Mouse (Mus musculus): ENCODE measurements around the gene Ccr5. TPM values are rescaled to one million over a fixed set of nuclear protein-coding genes. Genes with fewer than 3 reads are reported as not detected.
"Not testable (repeated sequence)": the region's sequence is repeated elsewhere in the genome, so short reads cannot be mapped to it uniquely, and the experiment has no call there.

Ccr5 gene
- polyA plus RNA-seq (2012; rRNA removed), result 0.15 and 0.59 TPM in 2 replicates

GRCm38 (mm10) chr9:124121387-124122184 lies at the start of gene Ccr5:
Gene Ccr5 (plus strand): TSS chr9:124121543.
- DNase-seq (ENCODE audit: low read depth), result no peak
- TF ChIP-seq CTCF (IDR thresholded peaks at IDR 0.05; ENCODE audit: borderline replicate concordance, extremely low read depth, insufficient read depth, insufficient read length), result no peak

- DNase-seq (ENCODE audit: low read depth), result no peak
- TF ChIP-seq CTCF (IDR thresholded peaks at IDR 0.05; ENCODE audit: borderline replicate concordance, extremely low read depth, insufficient read depth, insufficient read length) (no peak), POLR2A (IDR thresholded peaks at IDR 0.05; ENCODE audit: borderline replicate concordance, extremely low read depth, insufficient read depth, insufficient read length, poor library complexity, severe bottlenecking) (no peak)
These were observed 41.5 kb upstream of the Ccr5 start for GRCm38 (mm10) chr9:124079803-124080202.

- DNase-seq (ENCODE audit: low read depth), result not testable (repeated sequence)
These were observed 40.9 kb upstream of the Ccr5 start for GRCm38 (mm10) chr9:124080471-124080870.

GRCm38 (mm10) chr9:124090441-124090840 lies 30.9 kb upstream of the Ccr5 start:
- TF ChIP-seq POLR2A (IDR thresholded peaks at IDR 0.05; ENCODE audit: borderline replicate concordance, extremely low read depth, insufficient read depth, insufficient read length, poor library complexity, severe bottlenecking) (no peak), CTCF (IDR thresholded peaks at IDR 0.05; ENCODE audit: borderline replicate concordance, extremely low read depth, insufficient read depth, insufficient read length) (no peak)
- no peak for DNase-seq (ENCODE audit: low read depth)

GRCm38 (mm10) chr9:124099127-124099526 lies 22.2 kb upstream of the Ccr5 start:
- DNase-seq (ENCODE audit: low read depth), result no peak
- no peak for TF ChIP-seq CTCF (IDR thresholded peaks at IDR 0.05; ENCODE audit: borderline replicate concordance, extremely low read depth, insufficient read depth, insufficient read length)
- TF ChIP-seq POLR2A (IDR thresholded peaks at IDR 0.05; ENCODE audit: borderline replicate concordance, extremely low read depth, insufficient read depth, insufficient read length, poor library complexity, severe bottlenecking), result no peak

GRCm38 (mm10) chr9:124100357-124100756 lies 21.0 kb upstream of the Ccr5 start:
- TF ChIP-seq CTCF (IDR thresholded peaks at IDR 0.05; ENCODE audit: borderline replicate concordance, extremely low read depth, insufficient read depth, insufficient read length) (no peak), POLR2A (IDR thresholded peaks at IDR 0.05; ENCODE audit: borderline replicate concordance, extremely low read depth, insufficient read depth, insufficient read length, poor library complexity, severe bottlenecking) (no peak)
- no peak for DNase-seq (ENCODE audit: low read depth)

- no peak for TF ChIP-seq POLR2A (IDR thresholded peaks at IDR 0.05; ENCODE audit: borderline replicate concordance, extremely low read depth, insufficient read depth, insufficient read length, poor library complexity, severe bottlenecking)
- no peak for TF ChIP-seq CTCF (IDR thresholded peaks at IDR 0.05; ENCODE audit: borderline replicate concordance, extremely low read depth, insufficient read depth, insufficient read length)
- no peak for DNase-seq (ENCODE audit: low read depth)
These were observed 19.6 kb upstream of the Ccr5 start, which contains the start of gene Ccr2 for GRCm38 (mm10) chr9:124101723-124102122. Gene Ccr2 (plus strand): TSS chr9:124101950.

- TF ChIP-seq POLR2A (IDR thresholded peaks at IDR 0.05; ENCODE audit: borderline replicate concordance, extremely low read depth, insufficient read depth, insufficient read length, poor library complexity, severe bottlenecking) (no peak), CTCF (IDR thresholded peaks at IDR 0.05; ENCODE audit: borderline replicate concordance, extremely low read depth, insufficient read depth, insufficient read length) (no peak)
- DNase-seq (ENCODE audit: low read depth), result no peak
These were observed 18.1 kb upstream of the Ccr5 start for GRCm38 (mm10) chr9:124103199-124103598.

- DNase-seq (ENCODE audit: low read depth), result no peak
- TF ChIP-seq POLR2A (IDR thresholded peaks at IDR 0.05; ENCODE audit: borderline replicate concordance, extremely low read depth, insufficient read depth, insufficient read length, poor library complexity, severe bottlenecking), result no peak
- no peak for TF ChIP-seq CTCF (IDR thresholded peaks at IDR 0.05; ENCODE audit: borderline replicate concordance, extremely low read depth, insufficient read depth, insufficient read length)
These were observed 16.1 kb upstream of the Ccr5 start for GRCm38 (mm10) chr9:124105196-124105595.

GRCm38 (mm10) chr9:124107232-124107631 lies 14.1 kb upstream of the Ccr5 start:
- TF ChIP-seq POLR2A (IDR thresholded peaks at IDR 0.05; ENCODE audit: borderline replicate concordance, extremely low read depth, insufficient read depth, insufficient read length, poor library complexity, severe bottlenecking) (no peak), CTCF (IDR thresholded peaks at IDR 0.05; ENCODE audit: borderline replicate concordance, extremely low read depth, insufficient read depth, insufficient read length) (no peak)
- DNase-seq (ENCODE audit: low read depth), result no peak

- DNase-seq (ENCODE audit: low read depth), result no peak
- no peak for TF ChIP-seq POLR2A (IDR thresholded peaks at IDR 0.05; ENCODE audit: borderline replicate concordance, extremely low read depth, insufficient read depth, insufficient read length, poor library complexity, severe bottlenecking)
- no peak for TF ChIP-seq CTCF (IDR thresholded peaks at IDR 0.05; ENCODE audit: borderline replicate concordance, extremely low read depth, insufficient read depth, insufficient read length)
These were observed 12.8 kb upstream of the Ccr5 start for GRCm38 (mm10) chr9:124108356-124109127.

- TF ChIP-seq POLR2A (IDR thresholded peaks at IDR 0.05; ENCODE audit: borderline replicate concordance, extremely low read depth, insufficient read depth, insufficient read length, poor library complexity, severe bottlenecking) (no peak), CTCF (IDR thresholded peaks at IDR 0.05; ENCODE audit: borderline replicate concordance, extremely low read depth, insufficient read depth, insufficient read length) (no peak)
These were observed 9.3 kb upstream of the Ccr5 start for GRCm38 (mm10) chr9:124111997-124112396.

More at GRCm38 (mm10) chr9:124111997-124112396, 9.3 kb upstream of the Ccr5 start:
- DNase-seq (ENCODE audit: low read depth), result no peak

Measured in brain, embryonic 14.5 days (tissue).